Mouse (Mus musculus): ENCODE measurements around the gene Emilin2. TPM values are rescaled to one million over a fixed set of nuclear protein-coding genes. Genes with fewer than 3 reads are reported as not detected.

The Emilin2 gene
- total RNA-seq, 2 experiments from 2014 or later: 2.5 to 4.1 TPM

DNA sequence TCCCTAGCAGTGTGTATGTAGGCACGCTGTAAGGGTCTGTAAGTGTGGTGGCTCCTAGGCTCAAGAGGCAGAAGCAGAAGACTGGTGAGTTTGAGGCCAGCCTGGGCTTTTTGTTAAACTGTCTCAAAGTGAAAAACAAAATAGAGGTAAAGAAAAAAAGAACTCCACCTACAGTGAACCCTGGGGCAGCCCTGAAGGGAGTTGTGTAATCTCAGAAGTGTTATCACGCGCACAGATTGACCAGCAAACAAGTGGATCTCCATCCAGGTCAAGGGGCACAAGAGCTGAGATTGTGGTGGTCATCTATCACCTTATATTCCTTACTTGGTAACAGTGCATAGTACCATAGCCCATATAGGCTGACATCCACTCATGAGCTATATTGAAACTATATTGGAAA, 104.5 kb downstream of the Emilin2 start:
- no peak for DNase-seq (ENCODE audit: low spot score in 2 of 2)

DNA sequence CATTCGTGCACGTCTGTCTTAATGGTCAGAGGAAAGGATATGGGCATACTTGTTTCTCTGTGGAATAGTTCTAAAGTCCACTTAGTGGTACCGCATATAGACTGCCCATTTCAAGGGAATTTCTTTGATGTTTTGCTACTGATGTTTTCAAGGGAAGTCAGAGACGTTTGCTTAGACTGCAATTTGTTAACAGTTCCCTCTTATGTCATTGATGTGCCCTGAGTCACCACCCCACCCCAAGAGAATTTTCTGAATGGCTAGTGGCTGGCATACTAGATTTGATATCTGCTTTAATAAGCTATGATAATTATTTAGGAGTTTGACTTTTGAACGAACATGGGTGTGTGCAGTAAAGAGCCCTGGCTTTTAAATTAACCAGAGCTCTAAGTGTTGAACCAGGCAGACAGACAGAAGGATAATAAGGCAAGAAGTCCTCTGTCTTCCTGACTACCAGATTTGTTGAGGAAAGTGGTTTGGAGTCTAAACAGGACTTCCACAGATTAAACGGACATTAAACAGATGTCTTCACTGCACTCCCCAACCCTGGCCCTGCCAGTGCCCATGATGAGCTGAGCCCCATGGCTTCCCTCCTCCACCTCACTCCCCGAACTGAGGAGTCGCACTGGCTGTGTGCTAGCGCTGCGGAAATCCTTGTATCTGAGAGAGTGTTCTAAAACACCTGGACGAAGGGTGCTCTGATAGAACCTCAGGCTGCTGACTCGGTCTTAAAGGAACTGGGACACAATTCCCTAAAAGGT, 105.5 kb downstream of the Emilin2 start:
- no peak for DNase-seq (ENCODE audit: low spot score in 2 of 2)

DNA sequence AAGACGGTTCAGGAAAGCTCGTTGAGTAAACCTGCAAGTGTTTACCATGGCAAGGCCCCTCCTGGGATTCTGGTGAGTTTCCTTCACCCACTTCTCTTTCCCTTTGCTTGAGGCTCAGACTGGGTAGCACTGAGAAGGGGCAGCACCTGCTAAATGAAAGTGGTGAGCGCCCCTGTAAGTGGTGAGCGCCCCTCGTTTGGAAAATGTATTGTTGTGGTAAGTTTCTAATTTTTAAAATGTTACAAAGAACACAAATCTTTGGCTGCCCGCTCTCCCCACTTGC, 107.0 kb downstream of the Emilin2 start:
- no peak for DNase-seq (ENCODE audit: low spot score in 2 of 2)

DNA sequence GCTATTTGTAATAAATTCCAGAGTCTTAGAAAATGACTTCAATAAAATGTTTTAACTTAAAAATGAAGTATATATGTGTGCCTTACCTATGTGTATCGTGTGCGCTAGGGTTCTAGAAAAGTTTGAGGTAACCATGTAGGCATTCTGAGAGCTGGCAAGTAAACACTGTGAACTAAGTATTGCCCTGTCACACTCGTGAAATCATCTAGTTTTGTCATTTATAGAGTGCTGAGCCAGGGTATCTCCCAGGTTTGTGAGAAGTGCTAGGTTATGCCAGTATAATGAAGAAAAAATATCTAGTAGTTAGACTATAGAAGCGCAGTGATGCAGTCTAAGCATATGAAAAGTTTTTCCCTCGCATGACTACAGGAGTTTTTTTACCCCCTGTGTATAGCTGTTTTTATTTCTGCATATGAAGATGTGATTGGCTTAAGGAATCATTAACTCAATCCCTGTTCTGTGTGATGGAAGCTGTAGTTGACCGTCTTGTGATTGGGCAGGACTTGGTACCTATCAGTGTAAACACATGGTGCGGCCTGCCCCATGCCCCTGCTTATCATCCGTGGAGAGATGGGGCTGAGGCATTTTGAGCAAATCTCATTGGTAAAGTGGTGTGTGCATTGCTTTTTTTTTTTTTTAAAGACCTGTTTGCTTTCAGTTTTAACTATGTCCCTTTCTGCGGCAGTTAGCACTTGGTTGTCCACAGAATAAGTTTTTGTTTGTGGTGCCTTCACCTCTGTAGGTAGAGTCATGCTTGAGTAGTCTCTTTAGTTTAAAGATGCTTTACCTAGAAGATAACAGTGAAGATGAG, 107.6 kb downstream of the Emilin2 start:
- no peak for DNase-seq (ENCODE audit: low spot score in 2 of 2)

Other genes with a start within 250 kb of the Emilin2 start
- gene Lpin2, start 129.4 kb downstream of the Emilin2 start, total RNA-seq (2021): 10 to 100 TPM; 76.4 to 83.8 TPM
- 1 to 10 TPM; 1.1 to 3.0 TPM for gene Gm4707, start 147.9 kb upstream of the Emilin2 start, total RNA-seq (2021)
- gene Smchd1, start 163.4 kb upstream of the Emilin2 start, total RNA-seq (2021): 10 to 100 TPM; 31.0 to 34.0 TPM
- gene Ndc80, start 214.9 kb upstream of the Emilin2 start, total RNA-seq (2021): 1 to 10 TPM; 1.4 to 1.5 TPM
- 1 to 10 TPM; 1.0 to 1.1 TPM for gene Spdya, start 240.1 kb upstream of the Emilin2 start, total RNA-seq (2021)